Mouse (Mus musculus): ENCODE data around the gene Alg11.

Gene Alg11

GRCm38 (mm10) chr8:22079313-22080007 is 18.9 kb downstream of the Alg11 start:
- DNase-seq, result no peak

GRCm38 (mm10) chr8:22089226-22089625 is 28.7 kb downstream of the Alg11 start:
- no peak for DNase-seq

- no peak for DNase-seq
Observed at GRCm38 (mm10) chr8:22091568-22091967, 31.0 kb downstream of the Alg11 start.

- DNase-seq, result no peak
Observed at GRCm38 (mm10) chr8:22107020-22107419, 46.5 kb downstream of the Alg11 start.
